Mouse (Mus musculus) heart, postnatal 0 days (tissue): ENCODE results near the gene Gm6370. TPM values are rescaled to one million over a fixed set of nuclear protein-coding genes. Genes with fewer than 3 reads are reported as not detected.
"Not testable (repeated sequence)": the region's sequence is repeated elsewhere in the genome, so short reads cannot be mapped to it uniquely, and the experiment has no call there.

ENCODE experiments used
- ATAC-seq: fragments of 200-750 bp; cut with Nextera tagmentation; 2 replicates; pipeline ENCODE4 v1.8.0; 2017; ENCODE audit warnings: low read depth, moderate number of reproducible peaks, moderate library complexity; ENCODE audit not compliant: insufficient read depth
- DNase-seq: peaks from one replicate; pipeline ENCODE4 v3.0.0-alpha.2; 2016; ENCODE audit warnings: low spot score
- H3K27ac ChIP-seq: fragments of 300-500 bp; sonication (generic); 2 replicates; pipeline ENCODE4 v1.5.1; 2014; ENCODE audit warnings: low read depth, mild to moderate bottlenecking
- H3K27me3 ChIP-seq: fragments of 300-500 bp; sonication (generic); 2 replicates; pipeline ENCODE4 v1.6.1; 2014; ENCODE audit warnings: low read length, mixed read lengths; ENCODE audit not compliant: control insufficient read depth, insufficient read depth
- H3K36me3 ChIP-seq: fragments of 300-500 bp; sonication (generic); replicated peaks from 2 replicates; pipeline ENCODE4 v1.6.1; 2014; ENCODE audit warnings: low read length, mixed read lengths; ENCODE audit not compliant: control insufficient read depth, insufficient read depth
- H3K4me1 ChIP-seq: fragments of 300-500 bp; sonication (generic); 2 replicates; pipeline ENCODE4 v1.6.1; 2014; ENCODE audit warnings: antibody characterized with exemption; ENCODE audit not compliant: control insufficient read depth, insufficient read depth
- H3K4me2 ChIP-seq: fragments of 300-500 bp; sonication (generic); 2 replicates; pipeline ENCODE4 v1.6.1; 2014; ENCODE audit warnings: low read depth, mild to moderate bottlenecking, low read length, moderate library complexity
- H3K4me3 ChIP-seq: fragments of 300-500 bp; sonication (generic); 2 replicates; pipeline ENCODE4 v1.5.1; 2014; ENCODE audit warnings: low read depth, low read length
- H3K9ac ChIP-seq: fragments of 300-500 bp; sonication (generic); replicated peaks from 2 replicates; pipeline ENCODE4 v1.6.1; 2014; ENCODE audit warnings: low read depth, low read length, mixed read lengths
- H3K9me3 ChIP-seq: fragments of 300-500 bp; sonication (generic); replicated peaks from 2 replicates; pipeline ENCODE4 v1.6.1; 2016; ENCODE audit warnings: low read length; ENCODE audit not compliant: control insufficient read depth
- CTCF ChIP-seq: IDR thresholded peaks from 2 replicates; pipeline ENCODE4 v1.5.1; 2016; ENCODE audit warnings: antibody characterized with exemption, control low read depth, low read depth
- EP300 ChIP-seq: IDR thresholded peaks from 2 replicates; pipeline ENCODE4 v1.6.1; 2016; ENCODE audit warnings: antibody characterized with exemption, low read depth
- WGBS: fragments of 180-500 bp; shearing (Covaris S2); extraction: QIAGEN DNeasy Blood & Tissue Kit; methylation state at CpG from one replicate; pipeline ENCODE4 v1.1.7; 2014; 5-methylcytosine and 5-hydroxymethylcytosine counted together
- polyA plus RNA-seq: library from polyadenylated mRNA; unstranded; fragments of >200 nt; fragmentation: Nextera tagmentation; extraction: Ambion mirVana; gene quantifications from 2 replicates; pipeline ENCODE4 v1.2.1, GENCODE M21; 2015
- total RNA-seq: library from RNA; depleted of rRNA; stranded (reverse); fragments of >200 nt; gene quantifications from 2 replicates; pipeline ENCODE4 v1.2.3, GENCODE M21; 2014; ENCODE audit warnings: low replicate concordance

Gene Gm6370
- total and polyA plus RNA-seq, 2 experiments from 2014 or later = not detected

DNA sequence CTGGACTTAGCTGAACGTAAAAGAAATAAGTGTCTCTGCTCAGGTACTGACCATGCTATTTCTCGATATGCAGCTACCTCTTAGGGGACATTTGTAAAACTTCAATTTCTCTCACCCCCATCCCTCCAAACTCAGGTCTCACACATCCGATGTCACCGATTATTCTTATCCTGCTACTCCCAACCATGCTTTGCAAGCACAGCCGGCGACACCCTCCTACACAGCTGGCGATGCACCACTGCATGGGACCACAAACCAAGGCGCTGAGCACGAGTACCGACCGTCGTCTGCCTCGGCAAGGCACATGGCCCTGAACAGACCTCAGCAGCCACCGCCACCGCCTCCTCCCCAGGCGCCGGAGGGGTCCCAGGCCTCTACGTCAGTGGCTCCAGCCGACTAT is 24.5 kb upstream of the Gm6370 start:
- no peak for TF ChIP-seq EP300
- no peak for TF ChIP-seq CTCF
- H3K9me3 ChIP-seq = no peaks in the 10 kb centered on the region
- no peaks in the 10 kb centered on the region for H3K4me1 ChIP-seq
- no peak overlapping the region for H3K9ac ChIP-seq
- DNase-seq (no peak), ATAC-seq (no peak)
- 0 out of 2 replicates have a peak, but pooled peaks cover 3% of the 10 kb centered on the region for H3K27me3 ChIP-seq
- H3K27ac ChIP-seq = no peak overlapping the region
- H3K4me3 ChIP-seq = no peak overlapping the region
- H3K36me3 ChIP-seq = no peaks in the 10 kb centered on the region
- no peak overlapping the region for H3K4me2 ChIP-seq
- WGBS = 82% methylated on average over 19 of the region's 19 CpGs

DNA sequence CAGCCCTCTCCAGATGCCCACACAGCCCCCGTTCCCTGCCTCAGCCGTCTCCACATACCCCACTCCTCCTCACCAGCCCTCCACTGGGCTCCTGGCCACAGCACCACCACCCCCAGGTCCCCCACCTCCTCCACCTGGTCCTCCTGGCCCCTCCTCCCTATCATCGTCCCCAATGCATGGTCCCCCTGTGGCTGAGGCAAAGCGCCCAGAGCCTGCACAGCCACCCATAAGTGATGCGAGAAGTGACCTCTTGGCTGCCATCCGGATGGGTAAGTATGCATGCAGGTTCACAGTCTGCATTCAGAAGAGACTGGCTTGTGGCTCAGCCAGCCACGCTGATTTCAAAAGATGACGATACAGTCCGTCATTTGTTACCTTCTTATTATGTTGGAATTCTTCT is 22.9 kb upstream of the Gm6370 start:
- ATAC-seq = no peak

DNA sequence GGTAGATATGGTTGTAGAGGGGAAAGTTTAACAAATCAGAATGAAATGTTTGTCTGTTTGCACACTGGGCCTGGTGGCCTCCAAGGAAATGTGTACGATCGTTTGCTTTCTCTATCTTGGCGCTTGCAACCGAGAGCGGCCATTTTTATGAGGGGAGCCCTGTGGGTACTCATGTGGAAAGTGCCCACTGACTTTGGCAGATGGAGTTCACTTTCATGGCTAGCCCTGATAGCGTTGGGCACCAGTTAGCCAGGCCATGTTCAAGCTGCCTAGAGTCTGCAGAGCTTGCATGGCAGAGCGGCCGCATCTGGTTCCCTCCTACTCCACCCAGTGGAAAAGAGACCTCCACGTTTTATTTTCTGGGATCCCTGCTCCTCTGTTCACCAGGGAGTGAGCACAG is 20.3 kb upstream of the Gm6370 start:
- DNase-seq = no peak
- Histone ChIP-seq H3K36me3 (no peaks in the 10 kb centered on the region), H3K9me3 (no peaks in the 10 kb centered on the region), H3K9ac (no peak overlapping the region), H3K4me3 (no peak overlapping the region), H3K4me1 (no peaks in the 10 kb centered on the region), H3K27me3 (0 out of 2 replicates have a peak, but pooled peaks cover 3% of the 10 kb centered on the region), H3K27ac (no peak overlapping the region), H3K4me2 (no peak overlapping the region)
- no peak for ATAC-seq
- WGBS = 86% methylated on average over 9 of the region's 9 CpGs
- TF ChIP-seq CTCF = no peak
- TF ChIP-seq EP300 = no peak

More for the DNA sequence above, 22.9 kb upstream of the Gm6370 start:
- no peaks in the 10 kb centered on the region for H3K9me3 ChIP-seq
- no peak overlapping the region for H3K4me2 ChIP-seq
- H3K9ac ChIP-seq = no peak overlapping the region
- no peaks in the 10 kb centered on the region for H3K36me3 ChIP-seq
- no peaks in the 10 kb centered on the region for H3K4me1 ChIP-seq
- H3K27ac ChIP-seq = no peak overlapping the region
- no peak overlapping the region for H3K4me3 ChIP-seq
- 87% methylated on average over 9 of the region's 9 CpGs for WGBS
- DNase-seq = no peak
- TF ChIP-seq CTCF (no peak), EP300 (no peak)
- H3K27me3 ChIP-seq = 0 out of 2 replicates have a peak, but pooled peaks cover 3% of the 10 kb centered on the region

DNA sequence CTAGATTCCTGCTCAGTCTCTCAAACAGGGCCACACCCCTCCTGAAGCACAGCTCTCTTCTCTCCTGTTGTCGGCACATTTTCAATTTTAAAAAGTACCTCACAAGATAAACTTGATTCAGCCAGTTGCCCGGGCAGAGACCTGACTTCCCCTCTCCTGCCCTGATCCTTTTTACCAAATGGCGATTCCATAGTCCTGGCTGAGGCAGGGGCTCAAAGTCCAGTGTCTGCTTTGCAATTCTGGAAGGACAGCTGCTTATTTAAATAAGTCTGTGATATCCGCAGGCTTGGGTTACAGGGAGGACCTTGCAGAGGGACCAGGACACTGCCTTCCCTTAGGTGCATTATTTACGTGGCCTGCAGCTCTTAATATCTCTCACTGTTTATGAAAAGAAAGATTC is 19.9 kb upstream of the Gm6370 start:
- WGBS = 68% methylated on average over 5 of the region's 5 CpGs
- TF ChIP-seq EP300 (no peak), CTCF (no peak)
- no peak overlapping the region for H3K4me2 ChIP-seq
- DNase-seq = no peak
- H3K9ac ChIP-seq = no peak overlapping the region
- no peak overlapping the region for H3K4me3 ChIP-seq
- H3K9me3 ChIP-seq = no peaks in the 10 kb centered on the region
- ATAC-seq = no peak
- H3K36me3 ChIP-seq = no peaks in the 10 kb centered on the region
- H3K27me3 ChIP-seq = 0 out of 2 replicates have a peak, but pooled peaks cover 3% of the 10 kb centered on the region
- H3K4me1 ChIP-seq = no peaks in the 10 kb centered on the region
- H3K27ac ChIP-seq = no peak overlapping the region

DNA sequence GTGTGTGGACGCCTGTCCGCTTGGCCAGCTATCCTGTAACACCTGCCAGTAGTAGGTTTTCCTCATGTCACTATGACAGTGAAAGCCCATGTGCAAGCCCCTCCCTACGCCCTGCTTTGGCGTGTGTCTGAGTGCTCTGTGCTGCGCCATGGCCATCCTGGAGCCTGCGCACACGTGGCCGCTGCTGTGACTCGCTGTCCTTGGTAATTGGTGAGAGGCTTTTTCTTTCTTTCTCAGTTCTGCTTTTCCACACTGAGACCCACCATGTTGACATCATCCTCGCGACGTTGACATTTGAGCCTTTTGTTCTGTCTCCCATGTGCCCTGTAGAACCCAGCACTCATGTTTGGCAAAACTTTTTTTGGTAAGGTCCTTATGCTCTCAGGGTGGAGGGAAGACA is 19.3 kb upstream of the Gm6370 start:
- Histone ChIP-seq H3K4me1 (no peaks in the 10 kb centered on the region), H3K36me3 (no peaks in the 10 kb centered on the region), H3K4me2 (no peak overlapping the region), H3K27me3 (0 out of 2 replicates have a peak, but pooled peaks cover 3% of the 10 kb centered on the region), H3K27ac (no peak overlapping the region), H3K4me3 (no peak overlapping the region), H3K9ac (no peak overlapping the region), H3K9me3 (no peaks in the 10 kb centered on the region)
- ATAC-seq (no peak), DNase-seq (no peak)
- 90% methylated on average over 12 of the region's 12 CpGs for WGBS
- TF ChIP-seq CTCF = no peak
- no peak for TF ChIP-seq EP300

DNA sequence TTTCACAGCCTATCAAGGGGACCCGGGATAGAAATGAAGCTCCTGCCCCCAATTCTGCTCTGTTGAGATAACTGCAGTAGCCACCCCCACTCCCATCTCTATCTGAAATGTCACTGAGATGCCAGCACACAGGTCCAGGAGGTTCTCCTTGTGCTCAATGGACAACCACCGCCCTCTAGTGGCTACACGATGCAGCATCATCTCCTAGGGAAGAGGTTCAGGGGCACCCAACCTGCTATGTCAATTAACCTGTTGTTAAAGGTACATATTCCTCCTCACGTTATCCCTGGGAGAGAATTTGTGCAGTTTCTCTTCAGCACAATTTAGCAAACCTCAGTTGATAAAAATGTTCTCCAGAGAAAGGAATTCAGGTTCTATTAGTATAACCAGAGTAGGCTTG is 11.6 kb upstream of the Gm6370 start:
- H3K27ac ChIP-seq, H3K36me3 ChIP-seq, H3K4me2 ChIP-seq, H3K9me3 ChIP-seq, H3K4me1 ChIP-seq, H3K4me3 ChIP-seq, DNase-seq, H3K9ac ChIP-seq, ATAC-seq, H3K27me3 ChIP-seq: not testable (repeated sequence)
- peak; percentile 53 for TF ChIP-seq CTCF
- 6% methylated on average over 4 of the region's 4 CpGs for WGBS

DNA sequence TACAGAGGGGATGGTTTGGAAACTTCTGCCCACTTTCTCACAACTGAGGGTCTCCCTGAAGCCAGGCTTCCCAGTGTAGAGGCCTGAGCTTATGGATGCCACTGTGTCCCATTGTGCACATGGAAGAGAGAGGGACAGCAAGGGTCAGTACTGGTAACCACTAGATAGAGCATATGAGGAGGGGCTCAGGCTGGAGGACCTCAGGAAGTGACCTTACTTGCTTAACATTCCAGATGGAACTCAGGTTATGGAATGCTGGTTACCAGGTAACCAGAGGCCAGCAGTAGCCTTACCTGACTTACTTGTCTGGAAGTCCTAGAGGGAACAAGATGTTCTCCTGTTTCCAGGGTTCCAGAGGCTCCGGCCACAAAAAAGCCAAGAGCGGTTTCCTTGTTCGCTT is 9.5 kb upstream of the Gm6370 start, which contains the start of gene Gm6408:
Gene Gm6408 (plus strand): TSS at position 301 of the 400 bp plus-strand sequence.
- not testable (repeated sequence) for H3K9me3 ChIP-seq, DNase-seq, H3K4me3 ChIP-seq, H3K36me3 ChIP-seq, H3K27me3 ChIP-seq, H3K4me2 ChIP-seq, H3K4me1 ChIP-seq, H3K27ac ChIP-seq, H3K9ac ChIP-seq, ATAC-seq
- WGBS = no CpG with 5 or more reads among the region's 3 CpGs
